Mouse (Mus musculus): ENCODE measurements at regions not wholly inside any gene's neighbourhood (a gene's known extent, or its start where the extent isn't known, plus 50 kb on each side); places are given as distances from the start of the nearest gene placed in this dataset.

DNA sequence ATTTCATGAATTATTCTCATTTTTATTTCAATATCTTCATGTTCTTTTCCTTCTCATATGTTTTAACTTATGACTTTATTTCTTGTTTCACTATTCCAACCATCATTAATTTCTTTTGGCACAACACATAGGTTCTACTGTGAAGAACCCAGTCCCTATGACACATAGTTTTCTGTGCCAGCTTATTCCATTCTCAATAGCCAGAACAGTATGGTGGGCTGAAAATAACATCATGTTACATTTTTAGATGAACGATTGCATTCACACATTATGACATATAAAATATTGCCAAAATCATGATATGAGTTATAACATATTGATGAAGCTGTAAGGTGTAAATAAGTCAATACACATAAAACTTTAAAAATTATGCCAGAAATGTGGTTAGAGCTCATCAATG lies 982.4 kb downstream of the Gsdmc2 start:
- no peak for DNase-seq

DNA sequence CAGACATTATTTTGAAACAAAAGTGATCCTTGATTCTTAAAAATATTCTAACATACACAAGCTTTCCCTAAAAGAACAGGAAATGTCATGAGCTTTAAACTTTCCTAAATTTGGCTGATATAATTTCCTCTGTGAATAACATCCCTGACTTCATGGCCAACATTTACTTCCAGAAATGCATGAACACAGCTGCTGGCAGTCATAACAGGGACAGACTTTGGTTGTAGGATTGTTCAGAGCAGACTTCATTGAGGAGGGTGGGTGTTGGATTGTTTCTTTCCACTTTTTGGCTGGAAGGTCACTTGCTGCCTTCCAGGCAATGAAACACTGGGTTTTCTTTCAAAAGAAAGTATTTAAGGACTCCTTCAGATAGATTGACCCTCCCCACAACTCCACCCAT lies 983.6 kb downstream of the Gsdmc2 start:
- no peak for DNase-seq

DNA sequence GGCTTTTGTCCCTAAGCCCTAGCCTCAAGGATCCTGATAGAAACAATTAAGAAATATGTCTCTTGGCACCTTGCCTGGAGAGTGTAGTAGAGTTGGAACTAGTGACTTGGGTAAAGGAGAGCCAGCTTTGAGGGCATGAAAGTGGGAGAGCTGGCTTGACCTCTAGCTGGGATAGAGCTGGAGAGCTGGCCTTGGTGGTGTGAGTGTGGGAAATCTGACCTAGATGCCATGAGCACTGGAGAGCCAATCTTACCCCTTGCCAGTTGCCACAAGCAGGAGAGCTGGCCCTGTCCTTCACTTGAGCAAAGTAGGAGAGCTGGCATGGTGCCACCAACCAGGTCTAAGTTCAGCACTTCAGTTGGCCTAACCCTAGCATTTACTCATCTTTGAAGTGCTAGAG lies 995.7 kb downstream of the Gsdmc2 start:
- peak in 1 of 2 experiments; percentile 21 for DNase-seq

DNA sequence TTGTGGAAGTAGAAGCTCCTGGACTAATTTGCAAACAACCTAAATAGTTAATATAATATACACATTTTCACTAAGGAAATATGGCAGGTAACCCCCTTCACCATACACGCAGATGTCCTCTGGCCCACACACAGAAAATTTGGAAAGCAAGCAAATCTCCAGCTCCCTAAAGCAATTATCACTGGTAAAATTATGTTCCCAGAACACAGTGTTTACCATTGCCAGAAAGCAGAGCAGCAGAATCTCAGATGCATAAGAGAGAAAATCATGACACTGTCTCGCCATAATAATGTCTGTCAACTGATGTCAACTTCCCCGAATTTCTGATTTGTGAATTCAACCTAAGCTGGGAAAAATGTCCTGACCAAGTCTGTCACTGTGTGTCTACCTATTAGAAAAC lies 999.1 kb downstream of the Gsdmc2 start:
- DNase-seq: no peak

DNA sequence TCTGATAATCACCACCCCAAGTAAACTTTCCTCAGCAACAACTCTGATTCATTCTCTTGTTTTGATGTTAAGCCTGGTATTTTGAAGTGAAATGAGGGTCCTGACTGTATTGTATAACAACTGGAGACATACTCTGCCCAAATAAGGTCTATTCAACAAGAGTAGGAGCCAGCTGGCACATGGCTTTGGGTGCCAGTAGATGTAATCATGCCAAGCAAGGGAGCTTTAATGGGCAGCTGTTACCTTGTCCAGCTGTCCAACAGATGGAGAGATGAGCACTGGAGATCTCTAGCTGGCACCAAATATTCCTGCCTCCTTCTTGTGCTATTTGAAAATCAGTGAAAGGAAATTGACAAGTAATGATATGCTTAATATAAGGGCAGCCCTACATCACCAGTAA lies 1019.4 kb downstream of the Gsdmc2 start:
- DNase-seq: no peak

DNA sequence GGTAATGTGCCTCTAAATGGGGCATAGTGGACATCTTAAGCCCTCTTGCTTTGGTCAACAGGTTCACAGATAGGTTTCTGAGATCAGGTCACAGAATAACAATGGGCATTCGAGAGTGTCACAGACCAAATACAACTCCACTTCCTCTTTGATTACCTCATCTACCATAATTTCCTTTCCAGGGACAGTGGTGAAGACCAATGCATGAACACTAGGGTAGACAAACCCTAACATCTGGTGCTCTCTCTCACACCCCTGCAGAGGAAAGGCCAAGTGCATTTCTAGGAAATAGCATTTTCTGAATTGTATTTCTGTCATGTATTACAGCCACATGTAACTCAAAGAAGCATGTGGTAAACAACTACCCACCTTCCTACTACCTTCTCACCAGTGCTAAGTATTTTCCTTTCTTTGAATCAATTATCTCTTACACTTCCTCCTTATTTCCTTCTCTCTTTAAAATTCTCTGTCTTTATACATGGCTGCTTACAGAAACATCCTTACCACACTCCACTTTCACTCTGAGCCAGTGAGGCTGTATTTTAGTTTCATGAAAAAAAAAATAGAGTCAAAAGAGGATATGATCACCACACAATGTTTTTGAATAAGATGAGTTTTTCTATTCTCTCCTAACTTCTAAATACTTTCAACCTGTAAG lies 1021.0 kb downstream of the Gsdmc2 start:
- DNase-seq: no peak

DNA sequence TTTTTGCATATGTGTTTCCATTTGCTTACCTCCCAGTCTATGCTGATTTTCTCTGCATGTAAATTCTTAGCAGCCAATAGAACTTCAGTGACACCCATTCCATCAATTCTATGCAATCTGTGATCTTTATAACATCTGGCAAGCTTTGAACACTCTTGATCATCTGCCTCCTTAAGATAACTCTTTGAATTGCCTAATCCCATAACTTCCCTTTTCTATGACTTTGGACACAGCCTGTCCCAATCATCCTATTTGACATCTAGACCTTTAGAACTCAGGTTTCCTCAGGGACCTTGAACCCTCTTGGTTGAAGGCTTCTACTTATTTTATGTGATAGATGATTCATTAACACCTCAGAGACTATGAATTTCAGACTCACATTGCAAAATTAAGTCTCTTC lies 1022.7 kb downstream of the Gsdmc2 start:
- DNase-seq: no peak

DNA sequence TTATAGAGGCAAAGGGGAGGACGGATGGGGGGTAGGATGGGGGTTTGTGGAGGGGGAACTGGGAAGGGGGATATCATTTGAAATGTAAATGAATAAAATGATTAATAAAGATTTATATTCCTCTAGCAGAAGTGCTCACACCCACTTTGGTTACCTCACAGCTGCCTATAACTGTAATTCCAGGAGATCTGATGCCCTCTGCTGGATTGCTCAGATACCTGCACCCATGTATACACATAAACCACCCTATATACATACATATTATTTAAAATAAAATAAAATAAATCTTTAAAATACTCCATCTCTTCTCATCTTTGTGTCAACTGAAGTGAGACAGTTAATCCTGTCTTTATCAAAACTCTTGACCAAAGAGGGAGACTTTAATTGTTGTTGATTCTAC lies 1031.9 kb downstream of the Gsdmc2 start:
- no peak for DNase-seq

DNA sequence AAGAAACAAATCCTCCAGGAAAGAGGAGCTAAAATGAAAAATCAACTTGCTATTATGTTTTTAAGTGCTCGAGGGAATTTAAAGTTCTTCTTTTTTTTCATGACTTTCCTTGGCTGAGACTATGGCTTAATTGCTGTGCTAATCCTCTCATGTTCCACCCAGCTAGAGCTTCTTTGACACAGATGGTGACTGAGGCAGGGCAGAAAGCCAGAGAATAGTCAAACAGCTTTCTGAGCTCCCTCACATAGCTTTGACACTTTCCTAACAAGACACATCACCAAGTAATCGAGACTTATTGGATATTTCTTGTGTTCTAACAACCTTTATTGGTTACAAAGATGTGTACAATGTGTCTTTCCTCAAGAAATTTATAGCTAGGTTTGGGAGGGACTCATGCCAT lies 1033.0 kb downstream of the Gsdmc2 start:
- DNase-seq: no peak

DNA sequence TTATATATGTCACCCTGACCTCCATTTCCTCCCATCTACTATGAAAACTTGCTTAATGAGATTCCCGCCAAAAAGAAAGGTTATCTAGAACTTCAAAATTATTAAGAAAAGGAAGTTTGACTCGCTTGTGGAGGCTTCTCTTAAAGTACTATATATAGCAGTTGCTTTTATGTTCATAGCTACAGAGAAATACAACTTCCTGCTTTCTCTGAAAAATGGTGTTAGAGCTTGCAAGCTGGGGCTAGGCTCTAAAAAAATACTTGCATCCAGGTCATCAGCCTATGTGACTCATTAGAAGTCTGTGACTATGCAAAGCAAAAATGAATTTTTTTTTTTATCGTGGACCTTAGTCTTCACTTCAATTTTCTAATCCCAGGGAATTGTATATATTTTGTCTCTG lies 1035.7 kb downstream of the Gsdmc2 start:
- no peak for DNase-seq

DNA sequence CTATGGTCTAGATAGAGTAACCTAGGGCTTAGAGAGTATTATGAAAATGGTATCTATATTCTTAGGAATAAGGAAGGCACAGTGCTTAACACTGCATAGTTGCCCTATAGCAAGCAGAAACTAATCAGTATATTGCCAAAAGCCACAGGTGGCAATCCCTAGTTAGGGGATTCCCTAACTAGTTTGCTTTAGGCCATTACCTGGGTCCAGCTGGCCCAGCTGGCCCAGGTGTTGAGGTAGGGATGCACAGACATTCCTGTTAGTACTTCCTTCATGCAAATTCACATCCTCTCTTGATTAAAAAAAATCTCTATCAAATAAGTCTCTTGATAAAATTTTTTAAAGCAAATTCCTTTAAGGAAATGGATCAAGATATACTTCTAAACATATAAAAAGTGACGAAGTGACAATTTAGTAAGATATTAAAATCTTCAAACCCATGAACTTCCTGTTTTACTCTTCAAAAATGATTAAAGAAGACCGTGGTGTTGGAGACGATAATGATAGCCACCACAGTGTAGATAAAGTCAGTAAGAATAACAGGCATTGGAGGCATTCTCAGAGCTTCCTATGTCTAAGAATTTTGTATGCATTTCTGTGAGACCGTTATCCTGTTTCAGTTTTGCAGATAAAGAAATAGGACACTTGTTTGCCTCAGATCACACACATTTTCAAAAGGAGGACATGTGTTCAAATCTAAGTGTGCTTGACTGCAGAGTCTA lies 1036.7 kb downstream of the Gsdmc2 start:
- DNase-seq: no peak

DNA sequence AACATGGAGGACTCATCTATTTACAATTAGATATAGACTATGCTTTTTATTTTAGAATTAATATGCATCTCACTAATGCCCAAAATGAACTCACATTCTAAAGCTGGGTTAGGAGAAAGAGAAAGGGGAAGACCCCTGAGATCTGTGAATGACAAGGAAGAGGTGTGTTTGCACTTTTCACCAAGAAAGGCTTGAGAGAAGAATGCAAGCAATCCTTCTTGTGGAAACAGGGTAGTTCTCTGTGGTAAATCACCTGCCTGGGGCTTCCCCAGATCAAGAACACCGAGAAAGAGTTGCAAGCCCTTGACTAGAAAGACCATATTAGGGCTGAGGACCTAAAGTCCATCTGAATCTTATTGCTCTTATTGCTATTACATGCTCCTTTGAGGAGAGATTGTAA lies 1037.6 kb downstream of the Gsdmc2 start:
- no peak for DNase-seq

DNA sequence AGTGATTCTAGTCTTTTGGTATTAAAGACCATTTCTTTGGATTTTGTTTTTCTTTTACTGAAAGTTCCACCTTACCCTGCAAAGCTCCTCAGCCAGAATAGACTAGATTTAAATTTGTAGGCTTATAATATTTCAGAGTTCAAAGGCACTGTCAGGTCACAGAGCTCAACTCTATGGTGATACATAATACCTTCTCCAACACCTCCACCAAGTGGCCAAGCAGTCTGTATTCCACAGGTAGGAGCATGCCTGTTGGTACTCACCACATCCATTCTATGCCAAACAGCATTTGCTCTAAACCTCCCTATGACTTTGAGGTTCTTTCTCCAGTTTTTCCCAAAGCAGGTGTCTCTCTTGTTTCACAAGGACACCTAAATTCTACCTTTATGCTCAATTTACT lies 1042.2 kb downstream of the Gsdmc2 start:
- DNase-seq: no peak

DNA sequence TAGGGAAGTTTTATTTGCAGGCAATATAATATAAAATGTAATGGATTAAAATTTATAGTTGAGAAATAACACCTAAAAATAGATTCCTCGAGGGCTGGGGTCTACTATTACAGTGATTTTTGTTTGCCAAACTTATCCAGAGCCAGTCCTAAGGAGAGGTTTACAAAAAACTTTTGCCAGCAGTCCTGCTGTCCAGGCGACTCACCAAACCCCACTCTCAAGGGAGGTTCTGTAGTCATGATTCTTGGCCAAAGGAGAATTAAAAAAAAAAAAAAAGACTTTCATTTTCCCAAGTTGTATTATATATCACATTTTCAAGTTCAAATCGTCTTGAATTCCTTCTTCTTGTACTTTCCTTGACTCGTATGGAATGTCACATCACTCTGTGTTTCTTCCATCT lies 1046.2 kb downstream of the Gsdmc2 start:
- no peak for DNase-seq

DNA sequence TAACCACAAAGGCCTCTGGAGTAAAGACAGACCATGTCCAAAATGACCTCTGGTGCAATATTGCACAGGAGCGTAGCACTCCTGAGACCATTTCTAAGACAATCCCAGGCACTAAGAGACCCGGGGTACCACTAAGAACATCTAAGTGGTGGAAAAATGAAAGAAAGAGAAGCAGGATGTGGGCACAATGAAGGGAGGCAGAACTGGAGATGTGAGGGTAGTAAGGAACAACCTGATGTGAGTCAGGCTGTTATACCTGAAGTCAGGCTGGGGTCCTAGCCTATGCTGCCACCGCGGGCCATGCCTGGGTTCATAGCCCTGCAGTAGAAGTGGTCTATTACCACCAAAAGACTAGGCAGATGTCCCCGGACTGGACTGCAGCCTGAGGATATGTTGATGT lies 1051.4 kb downstream of the Gsdmc2 start:
- no peak for DNase-seq

DNA sequence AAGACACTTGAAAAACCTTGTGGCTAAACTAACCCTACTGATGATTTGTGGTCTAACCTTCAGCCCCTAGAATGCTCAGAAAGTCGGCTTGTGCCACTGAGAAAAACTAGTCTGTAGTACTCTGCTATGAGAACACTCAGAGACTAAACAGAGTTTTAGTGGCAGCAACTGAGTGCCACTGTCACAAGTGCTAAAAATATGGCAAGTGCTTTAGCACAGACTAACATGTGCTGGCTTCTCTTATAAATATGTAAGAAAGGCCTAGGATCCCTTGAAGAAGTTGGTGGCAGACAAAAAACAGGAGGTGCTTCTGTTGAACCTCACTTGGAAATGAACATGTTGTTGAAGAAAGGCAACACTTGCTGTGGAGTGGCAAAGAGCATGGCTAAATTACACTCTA lies 1052.9 kb downstream of the Gsdmc2 start:
- no peak for DNase-seq

DNA sequence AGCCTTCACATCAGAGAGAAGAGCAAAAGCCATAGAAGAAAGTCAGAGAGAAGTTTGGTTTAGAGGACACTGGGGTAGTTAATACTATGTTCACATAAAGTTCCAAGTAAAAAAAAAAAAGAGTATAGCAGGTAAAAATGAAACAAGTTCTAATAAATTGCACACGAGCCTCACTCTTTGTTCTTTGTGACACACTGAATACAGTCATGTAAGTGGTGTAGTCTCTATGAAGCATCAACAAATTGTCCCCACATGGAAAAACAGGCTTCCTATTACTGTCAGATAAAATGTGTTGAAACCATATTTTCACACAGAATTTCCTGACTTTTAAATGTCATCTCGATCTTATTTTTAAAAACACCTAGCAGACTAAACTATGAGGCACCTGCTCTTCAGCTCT lies 1057.2 kb downstream of the Gsdmc2 start:
- no peak for DNase-seq

DNA sequence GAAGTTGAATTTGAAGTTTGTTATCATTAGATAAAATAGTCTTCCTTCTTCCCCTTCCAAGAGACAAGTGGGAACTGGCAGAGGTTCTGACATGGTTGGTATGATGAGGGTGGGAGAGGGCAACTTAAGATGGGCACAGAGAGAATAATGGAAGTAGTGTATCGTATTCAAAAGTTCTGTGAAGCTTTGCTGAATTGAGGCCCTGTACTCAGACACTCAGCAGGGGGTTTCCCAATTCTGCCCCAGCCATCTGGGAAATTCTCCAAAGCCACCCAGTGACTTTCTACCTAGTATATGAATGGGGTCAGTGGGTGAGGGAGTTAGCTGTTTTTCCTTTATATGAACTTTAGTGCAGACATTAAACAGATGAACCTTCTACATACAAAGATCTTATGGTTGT lies 1058.7 kb downstream of the Gsdmc2 start:
- no peak for DNase-seq

DNA sequence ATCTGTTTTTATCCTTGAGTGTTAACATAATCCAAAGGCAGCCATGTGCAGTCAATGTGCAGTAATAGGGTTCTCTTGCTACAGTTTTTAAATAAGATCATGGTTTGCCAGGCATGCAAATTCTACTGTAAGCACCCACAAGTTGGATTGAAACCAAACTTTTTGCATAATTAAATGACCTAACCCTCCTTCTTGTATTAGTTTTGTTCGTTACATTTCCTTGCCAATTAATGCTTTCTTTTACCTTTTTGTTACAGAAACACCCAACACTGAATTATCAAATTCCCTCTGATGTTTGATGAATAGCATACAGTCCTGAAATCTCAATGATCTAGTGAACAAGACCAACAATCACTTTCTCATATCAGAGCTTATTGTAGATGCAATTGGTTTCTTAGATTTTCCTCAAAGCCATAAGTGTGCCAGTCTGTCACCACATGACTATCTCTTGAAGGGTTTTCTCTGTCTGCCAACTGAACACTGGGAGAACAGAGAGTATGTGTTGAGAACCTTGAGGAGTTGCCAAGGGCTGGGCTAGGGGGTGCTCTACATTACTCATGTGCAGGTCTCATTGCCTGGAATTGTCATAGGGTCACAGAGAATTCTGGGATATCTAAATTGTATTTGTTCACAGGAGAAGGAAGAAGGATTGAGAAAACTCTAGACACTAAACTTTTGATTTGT lies 1060.4 kb downstream of the Gsdmc2 start:
- no peak for DNase-seq

DNA sequence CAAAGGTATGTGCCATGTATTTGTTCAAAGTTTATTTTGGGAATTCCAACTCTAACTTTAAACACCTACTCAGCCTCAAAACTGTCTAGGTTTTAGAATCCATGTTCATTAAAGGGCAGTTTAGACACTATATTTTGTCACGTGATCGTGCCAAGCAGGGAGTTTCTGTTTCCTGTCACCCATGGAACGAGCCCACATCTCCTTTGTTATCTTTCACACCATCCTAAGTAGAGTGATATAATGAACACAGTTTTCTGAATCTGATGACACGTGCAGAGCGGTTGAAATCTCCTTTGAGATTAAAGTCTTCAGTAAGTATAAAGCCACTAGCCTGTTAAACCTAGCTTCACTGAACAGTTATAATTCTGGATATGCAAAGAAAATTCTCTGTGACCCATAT lies 1066.1 kb downstream of the Gsdmc2 start:
- DNase-seq: no peak

DNA sequence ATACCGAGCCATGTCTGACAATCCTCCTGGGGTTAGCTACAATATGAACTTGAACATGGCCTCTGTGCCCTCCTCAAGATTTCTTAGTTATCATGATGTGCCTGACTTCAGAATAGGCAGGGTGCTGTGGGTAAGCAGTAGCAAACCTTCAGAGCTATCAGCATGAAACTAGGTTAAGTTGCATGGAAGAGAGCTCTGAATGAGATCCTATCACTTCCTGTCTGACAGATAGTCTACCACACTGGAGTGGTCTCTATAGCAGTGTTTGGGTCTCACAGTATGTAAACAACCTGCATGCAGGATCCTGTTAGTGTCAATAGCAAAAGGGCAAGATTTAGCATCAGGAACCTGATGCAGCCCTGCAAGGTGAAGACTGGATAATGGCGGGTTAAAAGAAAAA lies 1092.3 kb downstream of the Gsdmc2 start:
- DNase-seq: no peak

DNA sequence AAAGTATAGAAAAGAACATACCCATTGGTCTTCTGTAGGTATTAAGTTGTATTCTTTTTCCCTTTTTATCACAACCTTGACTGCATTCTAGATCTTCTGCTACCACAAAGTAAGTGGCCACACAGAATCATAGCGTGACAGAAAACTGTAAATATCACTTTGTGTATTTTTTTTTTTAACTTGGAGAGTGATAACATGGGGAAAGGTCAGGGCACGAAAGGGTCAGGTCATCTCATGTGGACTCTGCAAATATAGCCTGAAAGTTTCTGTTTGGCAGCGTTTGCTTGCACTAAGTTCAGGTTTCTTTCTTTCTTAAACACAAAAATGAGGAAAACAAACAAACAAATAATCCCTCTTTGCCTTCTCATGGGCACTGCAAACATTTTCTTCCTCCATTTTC lies 1101.1 kb downstream of the Gsdmc2 start:
- DNase-seq: no peak

DNA sequence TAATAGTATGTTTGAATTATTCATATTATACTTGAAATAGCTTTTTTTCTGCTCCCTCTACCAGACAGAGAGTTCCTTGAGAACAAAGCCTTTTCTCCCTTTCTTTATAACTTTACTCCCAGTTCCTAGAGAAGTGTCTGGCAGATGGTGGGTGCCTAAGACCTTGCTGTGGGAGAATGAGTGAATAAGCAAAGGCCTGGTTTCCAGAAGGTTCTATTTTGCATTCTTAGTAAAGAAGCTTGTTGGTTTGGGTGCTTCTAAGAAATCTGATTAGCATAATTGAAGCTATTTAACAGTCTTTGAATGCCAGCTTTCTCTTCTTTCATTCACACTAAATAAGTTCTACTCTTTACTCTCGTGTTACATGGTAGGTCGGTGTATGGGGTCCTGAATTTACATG lies 1104.2 kb downstream of the Gsdmc2 start:
- no peak for DNase-seq

DNA sequence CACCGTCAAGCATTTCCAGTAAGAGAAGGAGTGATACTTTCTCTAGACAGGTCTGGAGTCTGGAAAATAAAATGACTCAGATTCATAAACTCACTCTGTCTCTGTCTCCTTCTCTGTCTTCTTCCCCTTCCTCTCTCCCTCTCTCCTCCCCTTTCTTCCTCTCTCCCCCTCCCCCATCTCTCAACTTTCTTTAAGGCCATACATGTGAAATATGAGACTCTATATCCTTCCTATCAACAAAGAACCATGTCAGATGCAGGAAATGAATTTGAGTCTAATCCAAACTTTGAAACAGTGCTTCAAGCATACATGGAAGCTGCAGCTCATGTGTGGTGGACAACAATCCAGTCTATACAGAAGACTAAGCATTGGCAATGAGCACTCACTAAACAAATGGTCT lies 1109.6 kb downstream of the Gsdmc2 start:
- DNase-seq: no peak

DNA sequence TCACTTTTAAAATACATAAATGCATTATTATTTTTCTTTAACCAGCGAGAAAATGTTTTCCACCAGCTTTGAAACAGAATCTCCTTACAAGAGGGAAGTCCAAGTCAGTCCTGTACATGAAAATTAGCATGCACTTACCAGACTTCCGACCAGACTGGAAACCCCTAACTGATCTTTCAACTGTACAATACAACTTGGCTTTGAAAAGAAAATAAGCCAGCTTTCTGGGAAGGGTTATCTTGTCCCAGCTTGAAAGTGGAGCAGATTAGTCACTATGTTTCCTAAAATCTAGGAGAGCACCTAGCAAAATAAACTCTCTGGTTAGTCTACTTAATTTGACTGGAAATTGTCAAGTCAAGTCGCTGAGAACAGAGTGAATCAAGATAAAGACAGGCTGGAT lies 1110.1 kb downstream of the Gsdmc2 start:
- no peak for DNase-seq

All from lung, postnatal 4 days (tissue).